In the genomic region with DNA sequence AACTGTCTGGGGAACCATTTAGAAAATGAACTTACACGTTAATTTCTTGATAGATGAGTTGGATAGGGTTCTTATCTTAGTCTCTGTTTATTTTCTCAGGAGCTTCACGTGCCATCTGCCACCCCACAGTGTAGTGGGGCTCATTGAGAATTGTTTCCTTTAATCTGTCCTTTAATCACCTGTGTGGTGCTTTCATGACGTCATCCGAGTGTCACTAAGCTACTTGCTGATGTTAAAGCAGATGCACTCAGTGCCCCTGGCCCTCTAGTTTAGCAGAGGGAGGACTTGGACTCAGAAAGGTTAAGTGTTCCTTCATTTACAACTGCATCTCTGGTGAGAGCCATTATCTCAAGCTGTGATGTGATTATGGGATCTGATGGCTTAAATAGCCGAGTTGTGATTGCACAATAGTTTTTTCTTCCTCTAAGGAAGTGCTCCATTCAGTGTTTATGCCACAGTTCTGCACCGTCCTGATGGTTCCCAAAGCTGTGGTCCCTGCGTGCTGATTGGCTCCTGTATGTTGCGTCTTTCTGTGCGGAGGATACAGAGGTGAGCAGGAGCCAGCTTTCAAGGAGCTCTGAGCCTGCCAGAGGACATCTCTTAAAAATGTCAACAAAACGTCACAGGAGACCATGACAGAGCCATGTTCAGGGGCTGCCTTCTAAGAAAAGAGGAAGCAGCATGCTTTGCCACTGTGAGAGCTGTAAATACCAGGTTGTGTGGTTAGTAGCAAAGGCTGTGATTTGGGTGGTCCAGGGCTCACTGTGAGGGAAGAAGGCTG, we compare ENCODE assay signal across 9 mouse cellular contexts. TPM values are rescaled to one million over a fixed set of nuclear protein-coding genes. Genes with fewer than 3 reads are reported as not detected.
DNase-seq lines count a peak whose midpoint lies in the region; ATAC-seq and TF ChIP-seq lines count a peak whose summit lies in the region.
"Had no signal": no experiment of that assay in that cellular context is flagged by ENCODE, and none has a peak within 500 bp of the region (broad histone marks: within the 10 kb centered on the region; RNA-seq: fewer than 3 reads in every experiment).

No protein-coding gene starts in this region.

- H3K4me2 ChIP-seq in forebrain, embryonic 12.5 days: peak overlapping the region; percentile 58
- peak overlapping the region; percentile 82 for H3K4me2 ChIP-seq in limb, embryonic 13.5 days (replicated peaks)
- peak overlapping the region; percentile 51 for H3K4me2 ChIP-seq in neural tube, embryonic 14.5 days (ENCODE audit: low read depth, low read length)
- H3K4me2 ChIP-seq: limb, embryonic 15.5 days had no signal

- no peak for ATAC-seq in forebrain, embryonic 12.5 days (ENCODE audit: low FRiP score)
- ATAC-seq in limb, embryonic 13.5 days (ENCODE audit: low FRiP score, low read depth): no peak
- no peak for ATAC-seq in neural tube, embryonic 14.5 days (ENCODE audit: low read depth)

- no peaks in the 10 kb centered on the region for H3K36me3 ChIP-seq in E14TG2a.4 (ENCODE audit: insufficient read depth, low read length)
- H3K36me3 ChIP-seq in forebrain, embryonic 12.5 days (replicated peaks): no peaks in the 10 kb centered on the region
- no peaks in the 10 kb centered on the region for H3K36me3 ChIP-seq in limb, embryonic 13.5 days
- H3K36me3 ChIP-seq in neural tube, embryonic 14.5 days (ENCODE audit: control insufficient read depth, insufficient read depth, low read length): no peaks in the 10 kb centered on the region
- H3K36me3 ChIP-seq: limb, embryonic 15.5 days had no signal

- peak overlapping the region; percentile 36; the same call in 1 of the 2 replicates for H3K9ac ChIP-seq in forebrain, embryonic 12.5 days
- H3K9ac ChIP-seq in limb, embryonic 13.5 days: peak overlapping the region; percentile 48
- peak overlapping the region; percentile 51 for H3K9ac ChIP-seq in neural tube, embryonic 14.5 days (replicated peaks; ENCODE audit: low read depth, low read length)
- H3K9ac ChIP-seq: limb, embryonic 15.5 days had no signal

- H3K4me3 ChIP-seq in E14TG2a.4 (replicated peaks; ENCODE audit: low read length): peak overlapping the region; percentile 37
- peak overlapping the region; percentile 94 for H3K4me3 ChIP-seq in forebrain, embryonic 12.5 days (replicated peaks)
- H3K4me3 ChIP-seq in limb, embryonic 13.5 days: peak overlapping the region; percentile 7; the same call in 1 of the 2 replicates
- peak overlapping the region; percentile 68 for H3K4me3 ChIP-seq in neural tube, embryonic 14.5 days (ENCODE audit: low read depth, low read length)
- H3K4me3 ChIP-seq: limb, embryonic 15.5 days had no signal

- WGBS in forebrain, embryonic 12.5 days: 34% methylated on average over 10 of the region's 10 CpGs
- WGBS in limb, embryonic 13.5 days: 45% methylated on average over 10 of the region's 10 CpGs
- WGBS in neural tube, embryonic 14.5 days: 23% methylated on average over 10 of the region's 10 CpGs

- H3K27me3 ChIP-seq in E14TG2a.4 (ENCODE audit: insufficient read depth, low read length): peaks cover 44% of the 10 kb centered on the region
- H3K27me3 ChIP-seq in forebrain, embryonic 12.5 days: peaks cover 4% of the 10 kb centered on the region; the same call in 1 of the 2 replicates
- peaks cover 3% of the 10 kb centered on the region; the same call in 1 of the 2 replicates for H3K27me3 ChIP-seq in limb, embryonic 13.5 days
- H3K27me3 ChIP-seq in neural tube, embryonic 14.5 days (ENCODE audit: control insufficient read depth, insufficient read depth, low read length): no peaks in the 10 kb centered on the region

- DNase-seq in cerebellum, adult 11-12 months: peak; percentile 45
- no peak for DNase-seq in cerebellum, adult 8-10 months
- DNase-seq in urinary bladder, postnatal 36 days (ENCODE audit: low spot score in 2 of 2): no peak
- DNase-seq in gastrocnemius, postnatal 25 days: no peak

- H3K9me3 ChIP-seq in E14TG2a.4 (ENCODE audit: low read length): no peaks in the 10 kb centered on the region
- H3K9me3 ChIP-seq in forebrain, embryonic 12.5 days: no peaks in the 10 kb centered on the region
- H3K9me3 ChIP-seq in limb, embryonic 13.5 days: no peaks in the 10 kb centered on the region
- no peaks in the 10 kb centered on the region for H3K9me3 ChIP-seq in neural tube, embryonic 14.5 days (ENCODE audit: control insufficient read depth, low read length)
- H3K9me3 ChIP-seq: limb, embryonic 15.5 days had no signal

- H3K4me1 ChIP-seq in E14TG2a.4 (replicated peaks; ENCODE audit: low read depth, low read length): peaks cover 60% of the 10 kb centered on the region
- H3K4me1 ChIP-seq in forebrain, embryonic 12.5 days: peaks cover 41% of the 10 kb centered on the region
- peaks cover 40% of the 10 kb centered on the region for H3K4me1 ChIP-seq in limb, embryonic 13.5 days
- H3K4me1 ChIP-seq in neural tube, embryonic 14.5 days (ENCODE audit: control insufficient read depth, insufficient read depth, low read length): peaks cover 28% of the 10 kb centered on the region

- peak overlapping the region; percentile 56; the same call in 1 of the 2 replicates for H3K27ac ChIP-seq in forebrain, embryonic 12.5 days
- no peak overlapping the region for H3K27ac ChIP-seq in limb, embryonic 13.5 days
- peak overlapping the region; percentile 62 for H3K27ac ChIP-seq in neural tube, embryonic 14.5 days (ENCODE audit: low read depth, low read length)
- H3K27ac ChIP-seq: limb, embryonic 15.5 days had no signal

- TF ChIP-seq CTCF in E14TG2a.4 (conservative IDR thresholded peaks at IDR 0.05; ENCODE audit: low read length): no peak

RNA-seq across cellular contexts. Expression of gene Dip2b, which starts 3.0 kb away (rescaled TPM):
- polyA plus RNA-seq in forebrain, embryonic 12.5 days (2016; fragmentation: Nextera tagmentation; extraction: Ambion mirVana): 25.8 and 27.3 TPM in 2 replicates
- 11.0 and 11.1 TPM in 2 replicates for polyA plus RNA-seq in limb, embryonic 13.5 days (2015; fragmentation: Nextera tagmentation; extraction: Ambion mirVana)
- polyA plus RNA-seq in neural tube, embryonic 14.5 days (2014; fragmentation: Nextera tagmentation; extraction: Ambion mirVana): 31.0 and 32.6 TPM in 2 replicates
- total RNA-seq in gastrocnemius, postnatal 25 days (2021): 1 to 10 TPM; 7.4 to 7.7 TPM

Comparison
In these comparisons a context has a peak if more than half of its experiments do, and no peak if none do; other contexts are left out.
1. H3K4me3 ChIP-seq: peak in every context shown above with its lines; median percentile 94 in forebrain, embryonic 12.5 days; 68 in neural tube, embryonic 14.5 days; 37 in E14TG2a.4; 7 in limb, embryonic 13.5 days.